Mouse (Mus musculus) stomach, postnatal 0 days (tissue): Measurements from ENCODE around the gene Srsf1. TPM values are rescaled to one million over a fixed set of nuclear protein-coding genes. Genes with fewer than 3 reads are reported as not detected.

Source experiments
- ATAC-seq: fragments of 200-750 bp; cut with Nextera tagmentation; 2 replicates; pipeline ENCODE4 v1.8.0; 2017; ENCODE audit not compliant: low FRiP score, low TSS enrichment
- DNase-seq: peaks from one replicate; pipeline ENCODE4 v3.0.0-alpha.2; 2016; ENCODE audit warnings: low spot score
- H3K27ac ChIP-seq: fragments of 300-500 bp; sonication (generic); replicated peaks from 2 replicates; pipeline ENCODE4 v1.5.1; 2014; ENCODE audit warnings: mild to moderate bottlenecking, control low read depth
- H3K27me3 ChIP-seq: fragments of 300-500 bp; sonication (generic); 2 replicates; pipeline ENCODE4 v1.6.1; 2014; ENCODE audit warnings: low read length; ENCODE audit not compliant: control insufficient read depth, insufficient read depth
- H3K36me3 ChIP-seq: fragments of 300-500 bp; sonication (generic); 2 replicates; pipeline ENCODE4 v1.6.1; 2014; ENCODE audit warnings: low read length, mixed read lengths; ENCODE audit not compliant: control insufficient read depth, insufficient read depth
- H3K4me1 ChIP-seq: fragments of 300-500 bp; sonication (generic); replicated peaks from 2 replicates; pipeline ENCODE4 v1.6.1; 2014; ENCODE audit warnings: antibody characterized with exemption; ENCODE audit not compliant: control insufficient read depth, insufficient read depth
- H3K4me2 ChIP-seq: fragments of 300-500 bp; sonication (generic); replicated peaks from 2 replicates; pipeline ENCODE4 v1.6.1; 2014; ENCODE audit warnings: low read depth, mild to moderate bottlenecking, control low read depth, moderate library complexity
- H3K4me3 ChIP-seq: fragments of 300-500 bp; sonication (generic); 2 replicates; pipeline ENCODE4 v1.5.1; 2014; ENCODE audit warnings: low read depth, low read length, control low read depth
- H3K9ac ChIP-seq: fragments of 300-500 bp; sonication (generic); 2 replicates; pipeline ENCODE4 v1.6.1; 2014; ENCODE audit warnings: mild to moderate bottlenecking, low read length, control low read depth, mixed read lengths
- H3K9me3 ChIP-seq: fragments of 300-500 bp; sonication (generic); 2 replicates; pipeline ENCODE4 v1.6.1; 2016; ENCODE audit warnings: low read length; ENCODE audit not compliant: control insufficient read depth
- CTCF ChIP-seq: IDR thresholded peaks from 2 replicates; pipeline ENCODE4 v1.5.1; 2016; ENCODE audit warnings: antibody characterized with exemption, low read depth, mild to moderate bottlenecking, moderate library complexity
- EP300 ChIP-seq: optimal IDR thresholded peaks from 2 replicates; pipeline ENCODE3; 2016; ENCODE audit warnings: antibody characterized with exemption
- WGBS: fragments of 180-500 bp; shearing (Covaris S2); extraction: QIAGEN DNeasy Blood & Tissue Kit; methylation state at CpG from one replicate; pipeline ENCODE4 v1.1.7; 2014; 5-methylcytosine and 5-hydroxymethylcytosine counted together
- polyA plus RNA-seq: library from polyadenylated mRNA; unstranded; fragments of >200 nt; fragmentation: Nextera tagmentation; extraction: Ambion mirVana; gene quantifications from 2 replicates; pipeline ENCODE4 v1.2.1, GENCODE M21; 2015

Srsf1 gene
- polyA plus RNA-seq, 1 experiment from 2014 or later: 97.5 TPM

- peak overlapping the region; percentile 92 for H3K4me3 ChIP-seq
- no peak for ATAC-seq
- no peaks in the 10 kb centered on the region for H3K27me3 ChIP-seq
- no peak for DNase-seq
- WGBS: under 1% methylated on average over 12 of the region's 12 CpGs
- peak overlapping the region; percentile 96 for H3K9ac ChIP-seq
- no peak for TF ChIP-seq CTCF
- no peak for TF ChIP-seq EP300
- H3K4me1 ChIP-seq: 0 out of 2 replicates have a peak, but pooled peaks cover 2% of the 10 kb centered on the region
- H3K9me3 ChIP-seq: no peaks in the 10 kb centered on the region
- peak overlapping the region; percentile 98 for H3K27ac ChIP-seq
- peak overlapping the region; percentile 83 for H3K4me2 ChIP-seq
- H3K36me3 ChIP-seq: 0 out of 2 replicates have a peak, but pooled peaks cover 2% of the 10 kb centered on the region
These were observed 22.0 kb downstream of the Srsf1 start for GRCm38 (mm10) chr11:88069246-88069570.

GRCm38 (mm10) chr11:88070392-88070791, 23.2 kb downstream of the Srsf1 start:
- 0 out of 2 replicates have a peak overlapping the region, but pooled peaks have one; percentile 92 for H3K4me3 ChIP-seq
- no peak for TF ChIP-seq CTCF
- no peak for TF ChIP-seq EP300
- H3K36me3 ChIP-seq: 0 out of 2 replicates have a peak, but pooled peaks cover 4% of the 10 kb centered on the region
- H3K27me3 ChIP-seq: no peaks in the 10 kb centered on the region
- DNase-seq (no peak), ATAC-seq (no peak)
- no peak overlapping the region for H3K27ac ChIP-seq
- 27% methylated on average over 4 of the region's 4 CpGs for WGBS
- H3K9ac ChIP-seq: no peak overlapping the region
- H3K9me3 ChIP-seq: no peaks in the 10 kb centered on the region
- peak overlapping the region; percentile 83 for H3K4me2 ChIP-seq
- H3K4me1 ChIP-seq: 0 out of 2 replicates have a peak, but pooled peaks cover 2% of the 10 kb centered on the region

GRCm38 (mm10) chr11:88071113-88071512, 23.9 kb downstream of the Srsf1 start:
- no peak overlapping the region for H3K27ac ChIP-seq
- H3K4me1 ChIP-seq: 0 out of 2 replicates have a peak, but pooled peaks cover 2% of the 10 kb centered on the region
- ATAC-seq: no peak
- TF ChIP-seq CTCF (no peak), EP300 (no peak)
- 0 out of 2 replicates have a peak overlapping the region, but pooled peaks have one; percentile 6 for H3K4me2 ChIP-seq
- DNase-seq: no peak
- 0 out of 2 replicates have a peak, but pooled peaks cover 4% of the 10 kb centered on the region for H3K36me3 ChIP-seq
- H3K4me3 ChIP-seq: no peak overlapping the region
- H3K9me3 ChIP-seq: no peaks in the 10 kb centered on the region
- H3K9ac ChIP-seq: no peak overlapping the region
- WGBS: 31% methylated on average over 5 of the region's 5 CpGs
- H3K27me3 ChIP-seq: no peaks in the 10 kb centered on the region

GRCm38 (mm10) chr11:88073343-88073875, 26.2 kb downstream of the Srsf1 start:
- no peak for TF ChIP-seq CTCF
- no peak for ATAC-seq
- no peak overlapping the region for H3K9ac ChIP-seq
- no peak overlapping the region for H3K4me3 ChIP-seq
- H3K4me1 ChIP-seq: 0 out of 2 replicates have a peak, but pooled peaks cover 2% of the 10 kb centered on the region
- no peaks in the 10 kb centered on the region for H3K9me3 ChIP-seq
- H3K36me3 ChIP-seq: 0 out of 2 replicates have a peak, but pooled peaks cover 8% of the 10 kb centered on the region
- no peak overlapping the region for H3K27ac ChIP-seq
- H3K4me2 ChIP-seq: no peak overlapping the region
- no peaks in the 10 kb centered on the region for H3K27me3 ChIP-seq
- no peak for DNase-seq
- WGBS: 80% methylated on average over 14 of the region's 14 CpGs

- Histone ChIP-seq H3K4me1 (no peaks in the 10 kb centered on the region), H3K36me3 (peaks cover 18% of the 10 kb centered on the region; the same call in 1 of the 2 replicates), H3K27ac (no peak overlapping the region), H3K27me3 (no peaks in the 10 kb centered on the region), H3K9ac (no peak overlapping the region), H3K9me3 (no peaks in the 10 kb centered on the region), H3K4me3 (no peak overlapping the region), H3K4me2 (no peak overlapping the region)
- 64% methylated on average over 1 of the region's 1 CpGs for WGBS
- TF ChIP-seq CTCF (peak; percentile 28; the same call in 1 of the 2 replicates), EP300 (no peak)
- ATAC-seq: no peak
- DNase-seq: no peak
These were observed 28.5 kb downstream of the Srsf1 start for GRCm38 (mm10) chr11:88075701-88076100.

- no peak overlapping the region for H3K4me2 ChIP-seq
- H3K4me1 ChIP-seq: no peaks in the 10 kb centered on the region
- ATAC-seq: no peak
- H3K27me3 ChIP-seq: no peaks in the 10 kb centered on the region
- WGBS: 79% methylated on average over 1 of the region's 1 CpGs
- H3K27ac ChIP-seq: no peak overlapping the region
- no peak overlapping the region for H3K9ac ChIP-seq
- no peak for TF ChIP-seq CTCF
- TF ChIP-seq EP300: no peak
- no peak overlapping the region for H3K4me3 ChIP-seq
- peaks cover 25% of the 10 kb centered on the region; the same call in 1 of the 2 replicates for H3K36me3 ChIP-seq
- DNase-seq: no peak
- no peaks in the 10 kb centered on the region for H3K9me3 ChIP-seq
These were observed 29.2 kb downstream of the Srsf1 start for GRCm38 (mm10) chr11:88076394-88076793.
